Mouse (Mus musculus) monocyte, adult 5-6 weeks (primary cell): ENCODE measurements around the gene Pan3. TPM values are rescaled to one million over a fixed set of nuclear protein-coding genes. Genes with fewer than 3 reads are reported as not detected.

Source experiments
- ATAC-seq: fragments of 153-309, 156-312 bp; replicated peaks from 2 replicates; pipeline ENCODE4 v1.8.0; 2017; ENCODE audit warnings: mild to moderate bottlenecking; ENCODE audit not compliant: low TSS enrichment, insufficient number of reproducible peaks, severe bottlenecking, poor library complexity, low FRiP score
- total RNA-seq: library from RNA; stranded (forward); fragments of 200-1000, 200-491, 200-594 nt; gene quantifications from 3 replicates; pipeline ENCODE4 v1.2.3, GENCODE M21; 2017

Pan3 gene
- total RNA-seq, 1 experiment from 2014 or later = 183 TPM

DNA sequence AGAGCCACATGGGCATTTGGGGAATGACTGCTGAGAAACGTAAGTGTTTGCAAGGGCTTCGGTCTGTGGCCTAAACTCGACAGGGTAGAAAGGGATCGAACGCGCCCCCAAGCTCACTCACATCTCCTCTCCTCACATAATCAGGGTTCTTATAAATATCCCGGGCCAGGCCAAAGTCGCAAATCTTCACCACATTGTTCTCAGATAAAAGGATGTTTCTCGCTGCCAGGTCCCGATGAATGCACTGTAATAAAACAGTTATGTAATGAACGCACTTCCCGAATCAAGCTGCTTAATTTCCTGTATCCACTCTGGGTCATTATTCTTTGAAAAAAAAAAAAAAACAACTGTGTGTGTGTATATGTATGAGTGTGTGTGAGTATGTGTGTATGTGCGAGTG lies 150.2 kb downstream of the Pan3 start:
- no peak for ATAC-seq

DNA sequence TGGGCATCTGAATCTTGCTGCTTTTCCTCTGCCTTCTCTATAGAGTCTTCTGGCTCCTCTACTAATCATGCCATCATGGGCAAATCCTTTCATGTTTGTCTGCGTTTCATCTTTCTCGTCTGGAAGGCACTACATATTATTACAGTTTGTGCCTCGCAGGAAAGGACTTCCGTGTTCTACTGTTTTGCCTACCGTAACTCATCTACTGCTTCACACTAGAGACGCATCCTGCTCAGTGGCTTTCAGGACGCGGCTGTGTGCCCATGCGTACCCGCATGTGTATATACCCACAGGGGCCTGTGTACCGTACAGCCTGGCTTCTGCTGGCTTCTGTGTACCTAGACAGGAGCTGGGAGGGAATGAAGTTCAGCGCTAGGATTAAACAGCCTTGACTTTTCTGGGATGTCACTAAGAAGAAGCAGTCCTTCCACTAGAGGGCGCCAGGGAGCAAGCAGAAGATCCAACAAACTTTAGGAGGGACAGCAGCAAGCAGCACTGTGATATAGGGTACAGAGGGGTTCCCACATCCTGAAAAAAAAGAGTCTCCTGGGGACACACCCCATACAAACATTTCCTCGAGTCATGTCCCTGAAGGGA lies 153.8 kb downstream of the Pan3 start:
- ATAC-seq = peak; percentile 65; the same call in 1 of the 2 replicates

DNA sequence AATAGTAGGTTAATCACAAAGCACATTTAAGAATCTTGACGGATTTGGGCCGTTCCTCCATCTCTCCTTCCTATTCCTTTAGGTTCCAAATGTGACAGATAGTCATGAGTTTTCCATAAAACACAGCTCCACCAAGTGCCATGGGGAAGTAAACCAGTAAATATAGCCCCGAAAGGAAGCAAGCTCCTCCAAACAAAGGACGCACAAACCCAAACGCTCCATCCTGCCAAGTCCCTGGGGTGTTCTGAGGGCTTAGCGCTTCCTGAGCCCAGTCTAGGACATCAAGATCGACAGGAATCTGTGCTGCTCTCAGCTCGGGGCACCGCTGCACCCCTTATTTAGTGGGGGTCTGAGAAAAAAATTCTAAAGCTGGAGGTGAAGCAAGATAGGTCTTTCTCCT lies 154.7 kb downstream of the Pan3 start:
- ATAC-seq = no peak

DNA sequence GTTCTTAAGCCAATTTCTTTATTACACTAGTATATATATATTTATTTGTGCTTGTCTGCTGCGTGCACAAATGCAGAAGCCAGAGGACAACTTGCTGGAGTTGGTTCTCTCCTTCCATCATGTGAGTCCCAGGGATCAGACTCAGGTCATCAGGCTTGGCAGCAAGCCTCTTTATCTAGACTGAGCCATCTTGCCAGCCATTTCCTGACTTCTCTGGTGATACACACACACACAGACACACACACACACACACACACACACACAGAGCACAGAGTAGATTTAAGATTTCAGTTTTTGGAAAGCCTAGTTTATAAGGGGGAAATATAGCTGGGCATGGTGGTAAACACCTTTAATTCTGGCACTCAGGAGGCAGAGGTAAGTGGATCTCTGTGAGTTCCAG lies 155.1 kb downstream of the Pan3 start:
- ATAC-seq = no peak

DNA sequence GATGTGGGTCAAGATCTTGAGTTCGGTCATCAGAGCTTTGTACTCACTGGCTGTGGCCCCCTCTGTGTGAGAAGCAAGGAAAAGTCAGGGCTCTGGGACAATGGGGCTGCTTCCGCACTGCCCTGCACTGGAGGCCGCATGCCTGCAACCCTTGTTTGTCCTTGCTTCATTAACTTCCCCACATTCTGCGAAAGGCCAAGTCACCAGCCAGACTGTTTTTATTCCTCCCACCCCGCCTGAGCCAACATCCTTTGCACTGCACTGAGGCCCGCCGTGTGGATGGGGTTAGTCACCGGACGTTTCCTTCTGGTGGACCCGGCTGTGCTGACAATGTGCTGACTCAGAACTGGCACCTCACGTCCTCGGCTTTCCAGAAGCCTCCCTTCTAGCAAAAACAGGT lies 159.9 kb downstream of the Pan3 start:
- no peak for ATAC-seq

DNA sequence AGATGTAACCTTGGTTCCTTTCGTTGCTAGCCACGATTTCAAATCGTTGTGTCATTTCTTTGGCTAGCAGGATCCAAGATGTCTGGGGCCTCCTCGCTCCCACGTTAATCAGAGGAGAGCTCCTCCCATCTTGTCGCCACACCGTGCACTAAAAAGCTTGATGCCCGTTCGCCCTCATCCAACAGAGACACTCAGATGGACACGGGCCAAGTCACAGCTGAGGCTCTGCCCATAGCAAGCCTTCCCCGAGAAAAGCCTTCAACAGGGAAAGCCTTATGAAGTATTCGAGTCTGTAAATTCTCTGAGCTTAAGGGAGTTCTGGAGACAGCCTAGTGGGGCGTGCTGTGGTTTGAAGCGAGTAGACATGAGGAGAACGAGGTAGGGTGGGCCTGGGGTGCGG lies 167.9 kb downstream of the Pan3 start:
- ATAC-seq = no peak

Other genes starting within 250 kb of the Pan3 start
- not detected in 3 replicates for gene Gsx1, start 241.5 kb upstream of the Pan3 start, total RNA-seq
- not detected in 3 replicates for gene Pdx1, start 160.2 kb upstream of the Pan3 start, total RNA-seq
- not detected in 3 replicates for gene Cdx2, start 122.9 kb upstream of the Pan3 start, total RNA-seq
- not detected in 3 replicates for gene Urad, start 107.7 kb upstream of the Pan3 start, total RNA-seq
- gene Flt3, start 29.7 kb upstream of the Pan3 start, total RNA-seq = 1.7 to 3.9 TPM (median 3.2 TPM) in 3 replicates